Mouse (Mus musculus) CH12.LX (cell line): Measurements from ENCODE around the gene Ubr4. TPM values are rescaled to one million over a fixed set of nuclear protein-coding genes. Genes with fewer than 3 reads are reported as not detected.

Experiments used
- DNase-seq: peaks from one replicate; pipeline ENCODE4 v3.0.0-alpha.2; 2013; ENCODE audit errors: extremely low read depth
- H3K27ac ChIP-seq: 2 replicates; pipeline ENCODE4 v1.5.1; 2012; ENCODE audit warnings: low read depth, mild to moderate bottlenecking, control low read depth, moderate library complexity; ENCODE audit not compliant: insufficient read depth
- H3K27me3 ChIP-seq: replicated peaks from 2 replicates; pipeline ENCODE3; 2012; ENCODE audit warnings: inconsistent platforms
- H3K36me3 ChIP-seq, 2 experiments: replicated peaks in 1 of 2; 2 replicates each; pipeline versions ENCODE3 to v1.6.1; 2012; ENCODE audit warnings: inconsistent platforms in 1 of 2, low read length in 1 of 2, mild to moderate bottlenecking in 1 of 2, mixed read lengths in 1 of 2, moderate library complexity in 1 of 2; ENCODE audit not compliant: control insufficient read depth in 1 of 2, insufficient read depth in 1 of 2
- H3K4me1 ChIP-seq, 2 experiments: 2 replicates each; pipeline ENCODE4 v1.6.1; 2012; ENCODE audit warnings: inconsistent platforms in 1 of 2, moderate library complexity in 1 of 2; ENCODE audit not compliant: insufficient read depth in 2 of 2, control insufficient read depth in 1 of 2
- H3K4me2 ChIP-seq: 2 replicates; pipeline ENCODE4 v1.6.1; 2012; ENCODE audit warnings: low read depth, mild to moderate bottlenecking, control low read depth; ENCODE audit not compliant: poor library complexity, insufficient read depth, severe bottlenecking
- H3K4me3 ChIP-seq, 3 experiments: fragments of 150-350 bp in 1 of 3; sonication (generic) in 1 of 3; replicated peaks in 1 of 3; 2 replicates each; pipeline versions ENCODE3 to v1.5.1; 2011 to 2012; ENCODE audit warnings: low read depth in 2 of 3, low read length in 2 of 3, mild to moderate bottlenecking in 2 of 3, moderate library complexity in 2 of 3, control low read depth in 1 of 3, improper control_type of control experiment in 1 of 3, inconsistent platforms in 1 of 3, mixed read lengths in 1 of 3; ENCODE audit not compliant: poor library complexity in 1 of 3
- H3K79me2 ChIP-seq: replicated peaks from 2 replicates; pipeline ENCODE4 v1.6.1; 2012; ENCODE audit warnings: mild to moderate bottlenecking, moderate library complexity; ENCODE audit not compliant: control insufficient read depth, poor library complexity, insufficient read depth, severe bottlenecking; ENCODE audit errors: extremely low read depth
- H3K9ac ChIP-seq: 2 replicates; pipeline ENCODE4 v1.6.1; 2012; ENCODE audit warnings: low read depth, mild to moderate bottlenecking, control low read depth, moderate library complexity; ENCODE audit not compliant: insufficient read depth
- H3K9me3 ChIP-seq: replicated peaks from 2 replicates; pipeline ENCODE3; 2012; ENCODE audit warnings: low read length, inconsistent platforms, mixed read lengths
- CHD1 ChIP-seq: IDR thresholded peaks from 2 replicates; pipeline ENCODE4 v1.6.1; 2012; ENCODE audit warnings: low read depth, low read length, improper control_type of control experiment, inconsistent platforms
- E2F4 ChIP-seq: IDR thresholded peaks from 2 replicates; pipeline ENCODE4 v1.6.1; 2011; ENCODE audit warnings: low read depth, low read length, improper control_type of control experiment; ENCODE audit not compliant: insufficient replicate concordance
- ELF1 ChIP-seq: IDR thresholded peaks from 2 replicates; pipeline ENCODE4 v1.6.1; 2014; ENCODE audit warnings: low read depth, mild to moderate bottlenecking, inconsistent platforms, low read length, improper control_type of control experiment
- ETS1 ChIP-seq: conservative IDR thresholded peaks from 2 replicates; pipeline ENCODE4 v1.6.1; 2012; ENCODE audit warnings: low read depth, mild to moderate bottlenecking, inconsistent platforms, low read length, improper control_type of control experiment, moderate library complexity
- GABPA ChIP-seq: IDR thresholded peaks from 2 replicates; pipeline ENCODE4 v1.6.1; 2012; ENCODE audit warnings: low read depth, low read length, improper control_type of control experiment, inconsistent platforms; ENCODE audit not compliant: insufficient replicate concordance
- IRF4 ChIP-seq: IDR thresholded peaks from 2 replicates; pipeline ENCODE4 v1.6.1; 2014; ENCODE audit warnings: low read depth, mild to moderate bottlenecking, inconsistent platforms, low read length, improper control_type of control experiment
- JUND ChIP-seq: conservative IDR thresholded peaks from 2 replicates; pipeline ENCODE4 v1.6.1; 2011; ENCODE audit warnings: low read depth, low read length, improper control_type of control experiment
- MEF2A ChIP-seq: IDR thresholded peaks from 2 replicates; pipeline ENCODE4 v1.6.1; 2014; ENCODE audit warnings: low read depth, mild to moderate bottlenecking, inconsistent platforms, low read length, improper control_type of control experiment, borderline replicate concordance
- MXI1 ChIP-seq: IDR thresholded peaks from 2 replicates; pipeline ENCODE4 v1.6.1; 2011; ENCODE audit warnings: mild to moderate bottlenecking, low read depth, low read length, improper control_type of control experiment
- POLR2AphosphoS2 ChIP-seq: IDR thresholded peaks from 2 replicates; pipeline ENCODE4 v1.6.1; 2011; ENCODE audit warnings: low read depth, low read length, improper control_type of control experiment
- RCOR1 ChIP-seq: conservative IDR thresholded peaks from 2 replicates; pipeline ENCODE4 v1.6.1; 2012; ENCODE audit warnings: low read depth, mild to moderate bottlenecking, inconsistent platforms, low read length, improper control_type of control experiment
- SIN3A ChIP-seq: IDR thresholded peaks from 2 replicates; pipeline ENCODE4 v1.6.1; 2012; ENCODE audit warnings: low read length, improper control_type of control experiment, inconsistent platforms
- dilution Hi-C: fragments of 300-500 bp; cut with MboI; formaldehyde crosslinking; loops from 2 replicates; pipeline ENCODE4 v1.14.3; 2020; ENCODE audit warnings: low sequenced_read_pairs; ENCODE audit not compliant: extremely low pct_unique_long_range_greater_than_20kb, extremely low pct_ligation_motif_present
- in situ Hi-C: fragments of 300-500 bp; cut with MboI; formaldehyde crosslinking; loops from 3 replicates; pipeline ENCODE4 v1.14.3; 2019; ENCODE audit warnings: low sequenced_read_pairs, low pct_ligation_motif_present, low pct_unique_long_range_greater_than_20kb, mixed read lengths
- polyA plus RNA-seq: library from polyadenylated mRNA; unstranded; fragments of >175 nt; gene quantifications from 2 replicates; pipeline ENCODE4 v1.2.1, GENCODE M21; 2012; ENCODE audit warnings: low read depth; ENCODE audit not compliant: insufficient read length
- total RNA-seq, 2 experiments: library from RNA; depleted of rRNA; stranded (reverse); fragments of 300-350 nt in 1 of 2; fragments of >200 nt in 1 of 2; gene quantifications; 2 replicates each; pipeline ENCODE4 v1.2.3; 2012 to 2014

The Ubr4 gene
- total and polyA plus RNA-seq, 3 experiments = 43.0 to 102 (median 90.8) TPM

- dilution Hi-C loops (no loop called here), in situ Hi-C loops (no loop called here)
- H3K4me2 ChIP-seq = no peak overlapping the region
- H3K9me3 ChIP-seq = no peaks in the 10 kb centered on the region
- no peak overlapping the region for H3K9ac ChIP-seq
- TF ChIP-seq RCOR1 (no peak), JUND (no peak), MEF2A (no peak), GABPA (no peak)
- H3K79me2 ChIP-seq = no peaks in the 10 kb centered on the region
- no peak for DNase-seq
- H3K27me3 ChIP-seq = no peaks in the 10 kb centered on the region
- no peak overlapping the region for H3K4me3 ChIP-seq
- H3K27ac ChIP-seq = no peak overlapping the region
- peaks cover 0 to 5% of the 10 kb centered on the region in 2 experiments; a peak in 1 of 4 replicates for H3K4me1 ChIP-seq
- peaks cover 32 to 48% of the 10 kb centered on the region in 2 experiments for H3K36me3 ChIP-seq
Measured at GRCm38 (mm10) chr4:139343718-139344117, 8.7 kb upstream of the Ubr4 start.

- H3K9ac ChIP-seq = no peak overlapping the region
- TF ChIP-seq POLR2AphosphoS2 = no peak
- TF ChIP-seq GABPA = no peak
- no peak for TF ChIP-seq ETS1
- no peak for TF ChIP-seq E2F4
- no peak for TF ChIP-seq JUND
- no peak for TF ChIP-seq CHD1
- TF ChIP-seq MXI1 = no peak
- TF ChIP-seq SIN3A = no peak
- no peak for TF ChIP-seq ELF1
- TF ChIP-seq IRF4 = no peak
- TF ChIP-seq MEF2A = no peak
- TF ChIP-seq, all 38 proteins: peak for 0
- dilution Hi-C loops (no loop called here), in situ Hi-C loops (no loop called here)
- no peak overlapping the region for H3K27ac ChIP-seq
- peaks cover 5% of the 10 kb centered on the region for H3K79me2 ChIP-seq
- H3K36me3 ChIP-seq = peaks cover 42 to 65% of the 10 kb centered on the region in 2 experiments
- no peak for DNase-seq
- H3K27me3 ChIP-seq = no peaks in the 10 kb centered on the region
- H3K9me3 ChIP-seq = no peaks in the 10 kb centered on the region
- H3K4me1 ChIP-seq = peaks cover 1 to 14% of the 10 kb centered on the region in 2 experiments; a peak in 3 of 4 replicates
- H3K4me3 ChIP-seq = no peak overlapping the region
- no peak overlapping the region for H3K4me2 ChIP-seq
Measured at GRCm38 (mm10) chr4:139345416-139346019, 6.9 kb upstream of the Ubr4 start.
